Mouse (Mus musculus) hematopoietic stem cell, adult 5-6 weeks (primary cell): ENCODE results near the gene Lingo1. TPM values are rescaled to one million over a fixed set of nuclear protein-coding genes. Genes with fewer than 3 reads are reported as not detected.

Experiments
- total RNA-seq: library from RNA; stranded (forward); fragments of 172-1452, 232-1000 nt; gene quantifications from 2 replicates; pipeline ENCODE4 v1.2.3, GENCODE M21; 2017

Gene Lingo1
- total RNA-seq, 1 experiment from 2014 or later, result not detected

Other genes with a start within 250 kb of the Lingo1 start
- not detected in 2 replicates for gene Odf3l1, start 68.2 kb upstream of the Lingo1 start, total RNA-seq
- gene Cspg4, start 68.6 kb upstream of the Lingo1 start, total RNA-seq, result not detected in 2 replicates
- 10.6 and 12.8 TPM in 2 replicates for gene Snx33, start 131.9 kb upstream of the Lingo1 start, total RNA-seq
- gene Imp3, start 141.0 kb upstream of the Lingo1 start, total RNA-seq, result 78.7 and 87.2 TPM in 2 replicates
- gene Snupn, start 154.4 kb upstream of the Lingo1 start, total RNA-seq, result 3.8 and 7.8 TPM in 2 replicates
- 10.4 and 18.1 TPM in 2 replicates for gene Ptpn9, start 198.5 kb upstream of the Lingo1 start, total RNA-seq